Mouse (Mus musculus) limb, embryonic 14.5 days (tissue): ENCODE data around the gene Rnf215. TPM values are rescaled to one million over a fixed set of nuclear protein-coding genes. Genes with fewer than 3 reads are reported as not detected.
A peak's percentile ranks its signal among the peaks of the same experiment; 100 is the strongest.
"Not testable (repeated sequence)": the region's sequence is repeated elsewhere in the genome, so short reads cannot be mapped to it uniquely, and the experiment has no call there.

ENCODE experiments used
- ATAC-seq: fragments of 200-750 bp; cut with Nextera tagmentation; 2 replicates; pipeline ENCODE4 v1.8.0; 2017; ENCODE audit warnings: low read depth, moderate number of reproducible peaks, moderate TSS enrichment; ENCODE audit not compliant: low FRiP score
- DNase-seq: peaks from one replicate; pipeline ENCODE4 v3.0.0-alpha.2; 2015; ENCODE audit warnings: low spot score
- H3K27ac ChIP-seq: fragments of 300-500 bp; sonication (generic); replicated peaks from 2 replicates; pipeline ENCODE4 v1.5.1; 2014; ENCODE audit warnings: low read depth, mild to moderate bottlenecking, low read length, moderate library complexity, mixed read lengths
- H3K27me3 ChIP-seq: fragments of 300-500 bp; sonication (generic); 2 replicates; pipeline ENCODE4 v1.6.1; 2014; ENCODE audit warnings: low read length, mixed read lengths; ENCODE audit not compliant: control insufficient read depth, insufficient read depth
- H3K36me3 ChIP-seq: fragments of 300-500 bp; sonication (generic); 2 replicates; pipeline ENCODE4 v1.6.1; 2014; ENCODE audit warnings: mild to moderate bottlenecking, low read length, moderate library complexity, mixed read lengths; ENCODE audit not compliant: control insufficient read depth, insufficient read depth
- H3K4me1 ChIP-seq: fragments of 300-500 bp; sonication (generic); 2 replicates; pipeline ENCODE4 v1.6.1; 2014; ENCODE audit warnings: antibody characterized with exemption, low read length, mixed read lengths; ENCODE audit not compliant: control insufficient read depth, insufficient read depth
- H3K4me2 ChIP-seq: fragments of 300-500 bp; sonication (generic); replicated peaks from 2 replicates; pipeline ENCODE4 v1.6.1; 2014; ENCODE audit warnings: low read depth, mild to moderate bottlenecking, low read length, moderate library complexity; ENCODE audit not compliant: severe bottlenecking
- H3K4me3 ChIP-seq: fragments of 300-500 bp; sonication (generic); replicated peaks from 2 replicates; pipeline ENCODE4 v1.5.1; 2014; ENCODE audit warnings: low read length
- H3K9ac ChIP-seq: fragments of 300-500 bp; sonication (generic); 2 replicates; pipeline ENCODE4 v1.6.1; 2014; ENCODE audit warnings: mild to moderate bottlenecking, low read depth, low read length, moderate library complexity; ENCODE audit not compliant: severe bottlenecking
- H3K9me3 ChIP-seq: fragments of 300-500 bp; sonication (generic); 2 replicates; pipeline ENCODE4 v1.6.1; 2016; ENCODE audit warnings: low read length; ENCODE audit not compliant: control insufficient read depth
- POLR2A ChIP-seq: fragments of 200-500 bp; IDR thresholded peaks from 2 replicates; pipeline ENCODE4 v1.8.0; 2012; ENCODE audit warnings: inconsistent platforms, mild to moderate bottlenecking, moderate library complexity, borderline replicate concordance; ENCODE audit not compliant: insufficient read depth, insufficient read length; ENCODE audit errors: extremely low read depth
- WGBS: fragments of 180-500 bp; shearing (Covaris S2); extraction: QIAGEN DNeasy Blood & Tissue Kit; methylation state at CpG from one replicate; pipeline ENCODE4 v1.1.7; 2014; 5-methylcytosine and 5-hydroxymethylcytosine counted together
- polyA plus RNA-seq, 2 experiments: library from polyadenylated mRNA; depleted of rRNA in 1 of 2; stranded (reverse) in 1 of 2; unstranded in 1 of 2; fragments of >200 nt; fragmentation: Nextera tagmentation in 1 of 2; extraction: Ambion mirVana in 1 of 2; gene quantifications; 2 replicates each; pipeline versions ENCODE4 v1.2.1 to v1.2.3; 2012 to 2014

Rnf215 gene
- polyA plus RNA-seq, 2 experiments, result 40.7 to 57.1 TPM

DNA sequence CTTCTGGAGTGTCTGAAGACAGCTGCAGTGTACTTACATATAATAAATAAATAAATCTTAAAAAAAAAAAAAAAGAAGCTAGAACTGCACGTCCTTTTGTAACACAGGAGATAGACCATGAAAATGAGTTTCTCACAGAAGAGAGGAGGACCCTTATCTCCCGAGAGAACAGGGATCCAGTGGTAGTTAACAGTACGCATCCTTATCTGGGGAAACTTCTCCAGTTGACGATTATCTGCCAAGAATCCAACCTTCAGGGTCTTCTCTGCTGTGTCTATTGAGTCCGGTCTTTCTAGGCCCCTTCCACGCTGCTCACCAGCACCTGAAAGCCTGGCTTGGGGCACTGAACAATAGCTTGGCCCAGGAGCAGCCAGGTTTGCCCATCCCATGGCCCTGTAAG is 21.0 kb upstream of the Rnf215 start:
- H3K4me1 ChIP-seq, result peaks cover 6% of the 10 kb centered on the region; the same call in 1 of the 2 replicates
- ATAC-seq, result no peak
- H3K4me3 ChIP-seq, result no peak overlapping the region
- H3K36me3 ChIP-seq, result peaks cover 8% of the 10 kb centered on the region; the same call in 1 of the 2 replicates
- H3K9ac ChIP-seq, result peak overlapping the region; percentile 12; the same call in 1 of the 2 replicates
- TF ChIP-seq POLR2A, result no peak
- no peaks in the 10 kb centered on the region for H3K9me3 ChIP-seq
- H3K27ac ChIP-seq, result no peak overlapping the region
- WGBS, result 78% methylated on average over 6 of the region's 6 CpGs
- H3K4me2 ChIP-seq, result no peak overlapping the region
- H3K27me3 ChIP-seq, result peaks cover 4% of the 10 kb centered on the region; the same call in 1 of the 2 replicates
- DNase-seq, result no peak

DNA sequence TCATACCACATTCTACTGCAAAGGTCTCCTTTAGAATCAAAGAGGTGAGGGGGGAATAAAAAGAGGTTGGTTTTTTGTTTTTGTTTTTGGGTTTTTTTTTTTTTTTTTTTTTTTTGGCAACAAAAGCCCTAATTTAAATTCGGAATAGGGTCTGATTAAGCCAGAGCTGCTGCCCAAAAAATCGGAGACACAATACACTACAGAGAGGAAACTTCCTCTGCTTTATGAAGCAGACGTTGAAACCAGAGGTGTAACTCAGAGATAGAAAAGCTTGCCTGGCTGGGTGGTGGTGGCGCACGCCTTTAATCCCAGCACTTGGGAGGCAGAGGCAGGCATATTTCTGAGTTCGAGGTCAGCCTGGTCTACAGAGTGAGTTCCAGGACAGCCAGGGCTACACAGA is 20.5 kb upstream of the Rnf215 start:
- ATAC-seq, result not testable (repeated sequence)
- WGBS, result 80% methylated on average over 6 of the region's 6 CpGs

DNA sequence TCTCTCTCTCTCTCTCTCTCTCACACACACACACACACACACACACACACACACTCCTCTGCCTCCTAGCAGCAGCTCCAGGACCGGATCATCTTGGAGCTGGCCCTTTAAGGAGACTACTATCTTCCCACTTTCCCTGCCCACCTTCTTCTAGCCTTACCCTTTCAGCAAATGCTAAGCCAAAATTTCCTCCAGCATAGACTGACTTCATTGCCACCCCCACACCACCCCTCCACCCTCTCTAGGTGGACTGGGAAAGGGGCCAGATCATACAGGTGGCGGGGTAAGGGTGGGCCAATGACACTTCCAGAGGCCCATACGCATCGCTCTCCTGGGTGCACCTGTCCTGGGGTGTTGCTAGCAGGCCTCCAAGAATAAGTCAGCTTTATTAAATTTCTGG is 19.6 kb upstream of the Rnf215 start:
- TF ChIP-seq POLR2A, result no peak
- ATAC-seq (no peak), DNase-seq (no peak)
- Histone ChIP-seq H3K27me3 (peaks cover 4% of the 10 kb centered on the region; the same call in 1 of the 2 replicates), H3K27ac (no peak overlapping the region), H3K4me1 (peaks cover 7% of the 10 kb centered on the region; the same call in 1 of the 2 replicates), H3K4me2 (no peak overlapping the region), H3K36me3 (0 out of 2 replicates have a peak, but pooled peaks cover 3% of the 10 kb centered on the region), H3K9me3 (no peaks in the 10 kb centered on the region), H3K4me3 (no peak overlapping the region), H3K9ac (no peak overlapping the region)
- WGBS, result 79% methylated on average over 4 of the region's 4 CpGs

More for the DNA sequence above, 20.5 kb upstream of the Rnf215 start:
- DNase-seq, H3K9me3 ChIP-seq, H3K9ac ChIP-seq, H3K4me3 ChIP-seq, H3K4me1 ChIP-seq, H3K4me2 ChIP-seq, H3K27ac ChIP-seq, H3K27me3 ChIP-seq, H3K36me3 ChIP-seq: not testable (repeated sequence)

DNA sequence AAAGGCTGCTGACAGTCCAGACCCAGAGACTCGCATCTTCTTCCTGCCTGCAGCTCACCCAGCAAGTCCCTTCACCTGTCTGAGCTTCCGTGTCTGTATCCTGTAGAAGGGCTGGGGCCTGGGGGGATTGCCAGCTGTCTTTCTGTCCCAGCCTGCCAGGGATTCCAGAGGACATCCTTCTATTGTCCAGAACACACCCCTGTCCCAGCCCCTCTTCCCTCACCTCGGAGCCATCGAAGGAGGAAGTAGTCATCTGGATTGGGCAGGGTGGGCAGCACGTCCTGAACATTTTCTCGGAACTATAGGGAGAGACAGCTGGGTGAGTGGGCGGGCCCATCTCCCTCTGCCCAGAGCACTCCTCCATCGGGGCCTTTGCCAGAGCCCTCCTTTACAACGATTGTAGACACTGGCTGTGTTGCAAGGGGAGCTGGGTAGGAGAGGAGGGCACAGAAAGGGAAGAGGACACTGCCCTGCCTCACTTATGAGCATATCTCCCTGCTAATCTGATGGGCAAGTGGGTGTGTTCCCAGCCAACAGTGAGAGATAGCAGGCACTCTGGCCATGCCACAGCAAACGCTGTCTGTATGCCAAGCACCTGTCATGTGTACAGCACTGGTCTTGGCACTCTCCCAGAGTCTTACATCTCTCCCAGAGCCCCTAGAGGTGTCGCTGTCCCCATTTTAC is 18.4 kb upstream of the Rnf215 start:
- H3K9ac ChIP-seq, result 0 out of 2 replicates have a peak overlapping the region, but pooled peaks have one; percentile 12
- H3K36me3 ChIP-seq, result no peaks in the 10 kb centered on the region
- TF ChIP-seq POLR2A, result no peak
- H3K9me3 ChIP-seq, result no peaks in the 10 kb centered on the region
- peaks cover 7% of the 10 kb centered on the region; the same call in 1 of the 2 replicates for H3K4me1 ChIP-seq
- ATAC-seq (no peak), DNase-seq (no peak)
- no peak overlapping the region for H3K4me3 ChIP-seq
- H3K4me2 ChIP-seq, result no peak overlapping the region
- peaks cover 4% of the 10 kb centered on the region; the same call in 1 of the 2 replicates for H3K27me3 ChIP-seq
- WGBS, result 51% methylated on average over 11 of the region's 11 CpGs
- H3K27ac ChIP-seq, result no peak overlapping the region

DNA sequence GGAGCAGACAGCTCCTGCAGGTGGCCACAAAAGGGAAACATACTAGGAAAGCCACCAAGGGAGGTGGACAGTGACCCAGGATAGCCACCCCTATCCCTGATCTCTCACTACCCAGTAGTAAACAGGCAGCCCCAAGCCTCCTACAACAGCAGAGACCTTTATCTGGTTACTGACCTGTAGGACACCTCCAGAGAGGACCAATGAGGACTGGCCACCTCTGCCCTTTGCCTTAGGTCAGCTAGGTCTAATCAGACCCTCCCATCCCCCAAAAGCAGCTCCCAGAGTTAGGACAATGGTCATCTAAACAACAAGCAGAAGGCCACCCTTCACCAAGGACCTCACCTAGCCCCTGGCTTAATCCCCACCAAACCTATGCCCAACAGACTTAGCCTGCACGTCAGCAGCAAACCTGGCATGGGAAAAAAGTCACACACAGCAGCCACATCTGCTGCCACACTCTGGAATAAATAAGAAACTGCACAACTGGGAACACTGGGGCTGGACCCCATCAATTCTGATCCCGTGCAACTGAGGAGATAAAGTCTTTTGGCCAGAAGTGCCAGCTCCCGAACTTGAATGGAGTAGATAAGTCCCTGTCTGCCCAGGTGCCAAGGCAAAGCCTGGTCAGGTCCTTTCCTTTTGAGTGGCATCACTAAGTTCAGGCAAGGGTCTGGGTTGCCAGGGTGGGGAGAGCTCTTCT is 17.5 kb upstream of the Rnf215 start:
- H3K4me2 ChIP-seq, result peak overlapping the region; percentile 98
- peaks cover 4% of the 10 kb centered on the region; the same call in 1 of the 2 replicates for H3K27me3 ChIP-seq
- peaks cover 7% of the 10 kb centered on the region; the same call in 1 of the 2 replicates for H3K4me1 ChIP-seq
- no peaks in the 10 kb centered on the region for H3K9me3 ChIP-seq
- H3K4me3 ChIP-seq, result peak overlapping the region; percentile 58
- 29% methylated on average over 3 of the region's 3 CpGs for WGBS
- no peak for TF ChIP-seq POLR2A
- ATAC-seq, result no peak
- H3K36me3 ChIP-seq, result no peaks in the 10 kb centered on the region
- H3K9ac ChIP-seq, result peak overlapping the region; percentile 75; the same call in 1 of the 2 replicates
- no peak for DNase-seq
- H3K27ac ChIP-seq, result no peak overlapping the region
